Mouse (Mus musculus) T-helper 17 cell (primary cell): ENCODE data around the gene Ndfip2.

Source experiments
- in situ Hi-C, 2 experiments: fragments of 300-600 bp; cut with MboI, MseI; formaldehyde crosslinking; loops; 1 replicate in 1 of 2; 2 replicates in 1 of 2; pipeline ENCODE4 v1.15.1; 2025; ENCODE audit warnings: high pct_unique_total_duplicates in 2 of 2

Gene Ndfip2

DNA sequence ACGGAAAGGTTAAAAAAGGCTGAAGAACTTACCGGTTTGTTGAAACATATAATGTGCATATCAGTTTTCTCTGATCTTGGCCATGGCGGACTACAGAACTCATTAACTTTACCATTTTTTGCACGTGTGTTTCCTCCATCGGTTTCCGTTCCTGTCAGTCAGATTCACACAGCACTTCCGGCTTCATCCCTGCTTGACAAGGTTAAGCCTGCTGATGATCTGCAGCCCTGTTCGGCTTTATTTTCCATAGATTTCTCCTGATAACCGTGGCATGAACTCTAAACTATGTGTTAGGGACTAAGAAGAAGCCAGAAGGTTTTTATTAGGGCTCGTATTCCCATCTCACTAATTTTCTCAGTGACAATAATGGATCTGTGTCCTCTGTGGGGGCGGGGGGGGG, 95.7 kb downstream of the Ndfip2 start:
- in situ Hi-C loops = no loop called here
